Mouse (Mus musculus): ENCODE results near the gene Gm47791. TPM values are rescaled to one million over a fixed set of nuclear protein-coding genes. Genes with fewer than 3 reads are reported as not detected.

Gm47791 gene
- polyA plus RNA-seq, 1 experiment from 2014 or later: not detected

Other genes starting within 250 kb of the Gm47791 start
- gene Col4a4, start 184.4 kb downstream of the Gm47791 start, polyA plus RNA-seq (2015; fragmentation: Nextera tagmentation; extraction: Ambion mirVana): 11.9 and 13.1 TPM in 2 replicates
- 7.0 and 7.1 TPM in 2 replicates for gene Col4a3, start 184.3 kb downstream of the Gm47791 start, polyA plus RNA-seq (2015; fragmentation: Nextera tagmentation; extraction: Ambion mirVana)
- 196 and 200 TPM in 2 replicates for gene Mff, start 46.4 kb downstream of the Gm47791 start, polyA plus RNA-seq (2015; fragmentation: Nextera tagmentation; extraction: Ambion mirVana)
- gene Tm4sf20, start 2.8 kb downstream of the Gm47791 start, polyA plus RNA-seq (2015; fragmentation: Nextera tagmentation; extraction: Ambion mirVana): not detected in 2 replicates
- gene Agfg1, start 68.2 kb upstream of the Gm47791 start, polyA plus RNA-seq (2015; fragmentation: Nextera tagmentation; extraction: Ambion mirVana): 30.8 and 31.4 TPM in 2 replicates
- gene A030005L19Rik, start 142.1 kb upstream of the Gm47791 start, polyA plus RNA-seq (2015; fragmentation: Nextera tagmentation; extraction: Ambion mirVana): not detected in 2 replicates
- gene A030014E15Rik, start 153.7 kb upstream of the Gm47791 start, polyA plus RNA-seq (2015; fragmentation: Nextera tagmentation; extraction: Ambion mirVana): not detected in 2 replicates
- not detected in 2 replicates for gene Gm6217, start 160.2 kb upstream of the Gm47791 start, polyA plus RNA-seq (2015; fragmentation: Nextera tagmentation; extraction: Ambion mirVana)
- not detected in 2 replicates for gene A030003K21Rik, start 172.1 kb upstream of the Gm47791 start, polyA plus RNA-seq (2015; fragmentation: Nextera tagmentation; extraction: Ambion mirVana)
- not detected in 2 replicates for gene Gm7544, start 184.8 kb upstream of the Gm47791 start, polyA plus RNA-seq (2015; fragmentation: Nextera tagmentation; extraction: Ambion mirVana)
- not detected in 2 replicates for gene Gm47955, start 189.0 kb upstream of the Gm47791 start, polyA plus RNA-seq (2015; fragmentation: Nextera tagmentation; extraction: Ambion mirVana)
- gene Gm47959, start 229.3 kb upstream of the Gm47791 start, polyA plus RNA-seq (2015; fragmentation: Nextera tagmentation; extraction: Ambion mirVana): not detected in 2 replicates